Mouse (Mus musculus) heart, adult 9 months (tissue): ENCODE data around the gene Abhd15.

ENCODE experiments used
- DNase-seq, 2 experiments: peaks; one replicate each; pipeline ENCODE4 v3.0.0; 2022; ENCODE audit warnings: low spot score in 2 of 2

Gene Abhd15

DNA sequence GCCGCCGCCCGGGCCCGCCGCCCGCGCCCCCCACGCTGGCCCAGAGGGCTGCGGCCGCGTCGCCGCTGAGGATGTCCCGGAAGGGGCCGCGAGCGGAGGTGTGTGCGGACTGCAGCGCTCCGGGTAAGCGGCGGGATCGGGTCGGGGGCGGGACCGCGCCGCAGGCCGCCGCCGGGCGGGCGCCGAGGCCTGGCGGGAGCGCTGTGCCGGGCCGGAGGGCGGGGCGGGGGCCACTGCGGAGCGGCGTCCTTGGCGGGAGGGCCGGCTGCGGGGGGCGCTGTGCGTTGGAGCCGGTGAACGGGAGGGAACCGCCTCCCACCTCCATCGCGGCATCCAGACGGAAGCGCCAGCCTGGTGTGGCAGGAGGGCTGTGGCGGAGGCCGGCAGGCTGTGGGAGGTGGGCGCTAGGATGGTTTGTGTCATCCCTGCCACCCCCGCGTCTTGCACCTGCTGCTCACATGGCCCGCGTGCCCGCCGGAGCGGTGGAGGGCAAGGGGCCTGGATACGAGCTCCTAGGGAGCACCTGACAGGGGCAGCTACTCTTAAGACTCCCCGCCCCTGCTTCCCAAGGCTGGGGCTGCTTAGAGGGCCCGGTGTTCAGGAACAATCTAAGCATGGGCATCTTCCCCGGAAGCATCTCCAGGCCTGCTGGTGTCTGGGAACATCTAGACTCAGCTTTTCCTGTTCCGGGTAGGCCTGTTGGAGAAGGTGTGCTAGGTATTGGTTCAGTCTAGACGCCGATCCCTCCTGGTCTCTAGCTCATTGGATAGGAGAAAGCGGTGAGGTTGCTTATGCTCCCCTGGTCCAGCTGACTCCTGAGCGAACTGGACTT lies 21.2 kb upstream of the Abhd15 start, which contains the start of gene Git1:
Git1 (plus strand) TSS at position 51 of the 832 bp plus-strand sequence.
- DNase-seq: no peak

DNA sequence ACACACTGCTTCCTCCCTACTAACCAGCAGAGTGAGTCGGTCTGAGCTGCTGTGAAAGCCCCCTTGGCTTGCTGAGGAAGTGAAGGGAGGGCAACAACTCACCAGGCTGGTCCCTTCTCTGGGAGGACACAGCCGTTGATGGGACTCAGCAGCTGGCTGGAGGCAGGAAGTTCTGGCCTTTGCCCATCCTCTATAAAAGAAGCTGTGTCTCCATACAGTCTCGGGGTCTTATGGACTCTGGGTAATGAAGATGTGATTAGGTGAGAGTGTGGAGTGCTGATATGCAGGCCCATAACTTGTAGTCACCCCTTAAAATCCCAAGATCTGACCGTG lies 20.6 kb upstream of the Abhd15 start:
- DNase-seq: no peak

GRCm38 (mm10) chr11:77494782-77495181 lies 20.1 kb upstream of the Abhd15 start:
- no peak for DNase-seq

- no peak for DNase-seq
These were observed 19.4 kb upstream of the Abhd15 start for GRCm38 (mm10) chr11:77495507-77495906.

DNA sequence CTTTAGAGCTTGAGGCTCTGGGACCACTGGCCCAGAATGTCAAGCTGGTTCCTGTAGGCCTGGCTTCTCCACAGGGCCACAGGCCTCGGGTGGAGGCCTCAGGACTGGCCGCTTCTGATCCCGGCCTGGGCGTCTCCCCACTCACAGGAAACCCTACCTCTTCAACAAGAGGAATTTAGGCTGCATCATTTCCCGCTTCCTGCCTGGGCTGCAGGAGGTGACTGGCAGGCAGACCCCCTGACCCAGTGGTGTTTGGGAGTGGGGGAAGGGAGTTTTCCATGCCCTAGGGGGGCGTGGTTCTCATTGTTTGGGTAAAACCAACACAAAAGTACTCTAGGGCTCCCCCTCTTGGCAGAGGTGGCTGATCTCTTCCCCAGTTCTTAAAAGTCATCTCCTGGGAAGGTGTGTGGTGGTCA lies 17.6 kb upstream of the Abhd15 start:
- peak; percentile 87 to 91 for DNase-seq

DNA sequence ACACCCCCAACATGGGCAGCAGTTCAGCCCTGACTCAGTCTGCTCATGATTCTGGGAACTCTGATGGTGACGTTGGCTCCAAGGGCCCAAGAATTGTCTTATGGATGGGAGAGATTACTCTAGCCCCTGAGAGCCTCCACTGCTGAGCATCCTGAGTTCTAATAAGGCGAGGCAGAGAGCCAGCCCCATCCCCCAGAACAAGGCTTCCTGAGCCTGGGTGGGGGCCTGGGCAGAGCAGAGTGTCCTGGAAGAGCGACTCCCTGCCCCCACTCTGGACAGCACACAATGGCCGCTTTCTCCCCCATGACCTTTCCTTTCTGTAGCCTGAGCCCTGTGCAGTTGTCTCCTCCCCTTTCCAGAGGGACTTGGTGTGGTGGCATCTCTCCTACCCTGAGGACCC lies 17.1 kb upstream of the Abhd15 start:
- DNase-seq: peak in 1 of 2 experiments; percentile 67

GRCm38 (mm10) chr11:77498261-77499139 lies 16.4 kb upstream of the Abhd15 start:
- DNase-seq: no peak

DNA sequence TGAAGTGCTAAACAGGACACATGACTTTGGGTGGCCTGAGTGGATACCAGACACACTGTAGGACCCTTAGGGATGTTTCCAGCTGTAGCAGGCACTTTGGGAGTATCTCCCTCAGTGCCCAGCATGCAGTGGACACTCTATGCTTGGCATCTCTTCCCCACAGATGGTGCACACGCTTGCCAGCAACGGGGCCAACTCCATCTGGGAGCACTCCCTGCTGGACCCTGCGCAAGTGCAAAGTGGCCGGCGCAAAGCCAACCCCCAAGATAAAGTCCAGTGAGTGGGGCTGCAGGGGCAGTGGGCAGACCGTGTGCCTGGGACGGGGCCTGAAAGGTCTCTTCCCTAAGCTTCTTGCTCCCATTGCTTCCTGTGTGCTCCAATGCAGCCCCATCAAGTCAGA lies 15.6 kb upstream of the Abhd15 start:
- DNase-seq: no peak

GRCm38 (mm10) chr11:77500361-77501325 lies 14.3 kb upstream of the Abhd15 start:
- DNase-seq: no peak

DNA sequence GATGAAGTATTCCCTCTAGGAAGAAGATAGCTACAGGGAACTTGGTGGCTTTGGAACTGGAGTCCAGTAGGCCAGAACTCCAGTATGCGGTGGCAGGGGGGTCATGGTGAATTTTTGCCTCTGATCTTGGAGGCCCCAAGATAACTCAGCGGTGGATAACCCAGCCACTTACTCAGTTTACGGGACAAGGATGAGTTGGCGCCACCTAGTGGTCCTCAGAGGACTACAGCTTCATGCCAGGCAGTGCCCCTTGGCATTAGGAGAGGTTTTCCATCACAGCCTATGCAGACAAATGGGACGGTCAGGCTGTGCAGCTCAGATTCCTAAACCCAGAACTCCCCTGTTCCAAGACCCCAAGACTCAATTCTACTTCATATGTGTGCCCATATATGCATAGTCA lies 13.5 kb upstream of the Abhd15 start:
- peak in 1 of 2 experiments; percentile 79 for DNase-seq

DNA sequence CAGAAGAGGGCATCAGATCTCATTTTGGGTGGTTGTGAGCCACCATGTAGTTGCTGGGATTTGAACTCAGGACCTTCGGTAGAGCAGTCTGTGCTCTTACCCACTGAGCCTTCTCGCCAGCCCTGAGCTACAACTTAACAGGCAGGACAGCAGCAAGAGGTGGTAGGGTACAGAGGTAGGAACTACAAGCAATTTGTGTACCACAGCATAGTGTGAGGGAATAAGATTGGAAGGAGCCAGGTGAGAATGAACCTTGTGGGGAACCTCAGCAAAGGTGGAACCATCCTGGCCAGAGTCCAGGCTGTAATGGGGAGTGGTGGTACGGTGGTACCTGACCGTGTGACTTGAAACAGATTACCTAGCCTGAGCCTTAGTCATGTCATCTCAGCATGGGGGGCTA lies 12.9 kb upstream of the Abhd15 start:
- DNase-seq: no peak

DNA sequence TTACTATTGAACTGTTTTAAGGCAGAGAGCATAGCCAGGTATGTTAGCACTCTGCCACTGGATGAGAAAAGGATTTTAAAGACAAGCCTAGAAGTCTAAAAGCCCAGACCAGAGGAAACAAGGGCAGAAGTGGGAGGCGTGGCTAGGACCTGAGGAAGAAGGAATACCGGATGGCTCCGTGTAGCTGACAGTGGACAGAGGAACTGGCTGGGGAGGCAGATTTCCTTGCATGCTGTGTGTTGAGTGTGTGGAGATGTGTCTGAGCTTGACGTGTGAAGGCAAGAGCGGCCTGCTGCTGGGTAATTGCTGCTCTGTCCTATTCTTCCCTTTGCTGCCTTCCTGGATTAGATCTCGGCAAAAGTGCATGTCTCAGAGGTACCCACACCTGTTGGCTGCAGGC lies 12.4 kb upstream of the Abhd15 start:
- no peak for DNase-seq

DNA sequence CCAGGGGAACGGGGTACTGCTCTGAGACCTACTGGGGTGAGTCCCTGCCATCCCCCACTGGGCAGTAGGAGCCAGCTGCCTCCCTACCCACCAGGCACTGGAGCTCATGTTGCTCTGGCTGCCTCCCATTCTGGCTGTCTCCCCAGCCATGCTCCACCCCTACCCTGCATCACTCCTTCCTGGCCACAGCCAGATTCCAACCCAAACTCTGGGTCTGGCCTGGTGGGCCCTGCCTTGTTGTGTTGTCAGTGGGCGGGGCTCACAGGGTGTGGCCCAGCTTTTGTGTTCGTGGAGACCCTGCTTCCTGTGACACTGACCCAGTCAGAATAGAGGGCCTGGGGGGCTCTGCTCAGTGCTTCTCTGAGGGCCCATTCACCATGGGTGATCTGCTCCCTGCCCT lies 11.4 kb upstream of the Abhd15 start:
- DNase-seq: peak in 1 of 2 experiments; percentile 51

DNA sequence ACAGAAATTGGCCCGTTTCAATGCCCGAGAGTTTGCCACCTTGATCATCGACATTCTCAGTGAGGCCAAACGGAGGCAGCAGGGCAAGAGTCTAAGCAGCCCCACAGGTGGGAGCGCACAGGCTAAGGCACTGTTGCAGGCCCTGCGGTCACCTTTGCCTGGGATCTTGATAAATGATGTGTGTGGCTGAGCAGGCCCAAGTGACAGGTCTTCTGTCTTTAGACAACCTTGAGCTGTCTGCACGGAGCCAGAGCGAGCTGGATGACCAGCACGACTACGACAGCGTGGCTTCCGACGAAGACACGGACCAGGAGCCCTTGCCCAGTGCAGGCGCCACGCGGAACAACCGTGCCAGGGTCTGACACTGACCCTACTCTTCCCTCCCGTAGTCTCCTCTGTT lies 10.5 kb upstream of the Abhd15 start:
- DNase-seq: no peak

DNA sequence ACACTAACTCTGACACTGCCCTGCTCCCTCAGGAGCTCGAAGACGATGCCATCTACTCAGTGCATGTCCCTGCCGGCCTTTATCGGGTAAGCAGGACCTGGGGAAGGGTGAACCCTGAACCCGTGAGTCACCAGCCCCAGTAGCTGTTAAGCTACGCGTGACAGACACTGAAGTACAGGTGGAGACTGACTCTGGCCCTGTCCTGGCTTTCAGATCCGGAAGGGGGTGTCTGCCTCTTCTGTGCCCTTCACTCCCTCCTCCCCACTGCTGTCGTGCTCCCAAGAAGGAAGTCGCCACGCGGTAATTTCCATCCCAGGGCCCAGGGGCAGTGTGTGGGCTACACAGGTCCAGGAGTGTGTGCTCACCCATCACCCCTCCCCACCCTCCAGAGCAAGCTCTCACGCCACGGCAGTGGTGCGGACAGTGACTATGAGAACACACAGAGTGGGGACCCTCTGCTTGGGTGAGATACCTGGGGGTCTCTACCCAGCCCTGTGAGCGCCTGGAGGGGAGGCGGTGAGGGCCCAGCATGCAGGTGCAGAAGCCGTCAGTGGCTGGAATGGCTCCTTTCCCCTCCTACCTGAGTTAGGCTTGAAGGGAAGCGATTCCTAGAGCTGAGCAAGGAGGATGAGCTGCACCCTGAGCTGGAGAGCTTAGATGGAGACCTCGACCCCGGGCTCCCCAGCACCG lies 9.5 kb upstream of the Abhd15 start:
- DNase-seq: no peak

DNA sequence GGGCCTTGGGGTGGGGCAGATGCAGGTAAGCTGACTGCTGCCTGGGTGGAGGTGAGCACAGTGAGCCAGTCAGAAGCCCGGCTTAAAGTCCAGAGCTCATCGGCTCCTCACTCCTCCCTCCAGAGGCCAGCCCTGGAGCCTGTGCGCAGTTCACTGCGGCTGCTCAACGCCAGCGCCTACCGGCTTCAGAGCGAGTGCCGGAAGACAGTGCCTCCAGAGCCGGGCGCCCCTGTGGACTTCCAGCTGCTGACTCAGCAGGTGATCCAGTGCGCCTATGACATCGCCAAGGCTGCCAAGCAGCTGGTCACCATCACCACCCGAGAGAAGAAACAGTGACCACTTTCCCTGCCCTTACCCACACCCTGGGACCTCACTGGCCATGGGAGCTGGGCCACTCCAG lies 8.6 kb upstream of the Abhd15 start:
- DNase-seq: no peak

GRCm38 (mm10) chr11:77506941-77507340 lies 8.0 kb upstream of the Abhd15 start:
- DNase-seq: no peak

DNA sequence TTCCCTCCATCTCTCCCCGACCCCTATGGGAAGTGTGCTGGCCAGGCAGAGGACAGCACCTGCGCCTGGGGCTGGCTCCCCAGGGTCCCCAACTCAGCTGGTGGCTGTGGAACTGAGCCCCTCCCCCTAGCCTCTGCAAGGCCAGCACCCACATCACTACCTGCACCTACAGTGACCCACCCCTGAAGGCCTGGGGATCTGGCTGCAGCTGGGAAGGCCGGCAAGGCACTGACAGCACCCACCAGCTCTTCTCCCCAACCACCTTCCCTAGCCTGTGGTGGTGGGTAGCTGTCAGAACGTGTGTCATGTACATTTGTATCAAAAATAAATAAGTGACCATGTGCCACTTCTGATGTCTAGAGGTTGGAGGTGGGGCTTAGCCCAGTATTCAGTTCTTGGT lies 7.5 kb upstream of the Abhd15 start:
- DNase-seq: no peak

- DNase-seq: peak; percentile 81 to 83
These were observed 6.6 kb upstream of the Abhd15 start for GRCm38 (mm10) chr11:77508068-77509021.

DNA sequence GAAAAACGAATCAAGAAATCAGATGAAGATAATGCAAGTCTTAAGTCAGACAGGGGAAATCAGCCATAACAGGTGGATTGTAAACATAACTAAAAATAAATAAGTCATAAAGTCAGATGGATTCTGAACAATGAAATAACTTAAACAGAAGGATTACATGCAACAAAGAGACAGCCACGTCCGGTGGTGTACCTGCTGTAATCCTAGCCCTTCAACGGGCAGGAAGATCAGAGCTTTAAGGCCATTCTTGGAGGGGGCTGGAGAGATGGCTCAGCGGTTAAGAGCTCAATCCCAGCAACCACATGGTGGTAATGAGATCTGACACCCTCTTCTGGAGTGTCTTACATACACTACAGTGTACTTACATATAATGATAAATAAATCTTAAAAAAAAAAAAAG lies 3.6 kb upstream of the Abhd15 start:
- no peak for DNase-seq
